Comparison of ENCODE assay signal across 8 mouse cellular contexts in genomic region chr6:6860411-6861085, GRCm38 (mm10). TPM values are rescaled to one million over a fixed set of nuclear protein-coding genes. Genes with fewer than 3 reads are reported as not detected.
DNase-seq lines count a peak whose midpoint lies in the region; ATAC-seq lines count a peak whose summit lies in the region.

No protein-coding gene starts in this region.

- no peaks in the 10 kb centered on the region for H3K36me3 ChIP-seq in kidney, embryonic 15.5 days
- no peaks in the 10 kb centered on the region for H3K36me3 ChIP-seq in forebrain, embryonic 15.5 days

- H3K4me1 ChIP-seq in kidney, embryonic 15.5 days = peaks cover 37% of the 10 kb centered on the region
- H3K4me1 ChIP-seq in forebrain, embryonic 15.5 days = peaks cover 37% of the 10 kb centered on the region

- H3K27ac ChIP-seq in kidney, embryonic 15.5 days = no peak overlapping the region
- H3K27ac ChIP-seq in forebrain, embryonic 15.5 days (replicated peaks) = peak overlapping the region; percentile 94

- H3K4me2 ChIP-seq in kidney, embryonic 15.5 days = peak overlapping the region; percentile 5; the same call in 1 of the 2 replicates
- H3K4me2 ChIP-seq in forebrain, embryonic 15.5 days (replicated peaks) = peak overlapping the region; percentile 45

- intact Hi-C loops in left cerebral cortex, postnatal 4 days (cut with DNase I) = no loop called here

- H3K4me3 ChIP-seq in kidney, embryonic 15.5 days (replicated peaks) = 0 out of 2 replicates have a peak overlapping the region, but pooled peaks have one; percentile 2
- H3K4me3 ChIP-seq in forebrain, embryonic 15.5 days = peak overlapping the region; percentile 45

- no peaks in the 10 kb centered on the region for H3K9me3 ChIP-seq in kidney, embryonic 15.5 days (replicated peaks)
- H3K9me3 ChIP-seq in forebrain, embryonic 15.5 days = no peaks in the 10 kb centered on the region

- ATAC-seq in kidney, embryonic 15.5 days (replicated peaks; ENCODE audit: low FRiP score) = no peak
- ATAC-seq in common myeloid progenitor, adult 5-6 weeks (replicated peaks; ENCODE audit: low read depth, poor library complexity, severe bottlenecking) = peak; percentile 46
- no peak for ATAC-seq in forebrain, embryonic 15.5 days (replicated peaks)
- ATAC-seq in erythroblast, adult 5-6 weeks (replicated peaks; ENCODE audit: low FRiP score, poor library complexity, severe bottlenecking) = no peak

- H3K27me3 ChIP-seq in kidney, embryonic 15.5 days = peaks cover 98% of the 10 kb centered on the region
- H3K27me3 ChIP-seq in forebrain, embryonic 15.5 days = peaks cover 46% of the 10 kb centered on the region

- WGBS in kidney, embryonic 15.5 days = under 1% methylated on average over 33 of the region's 33 CpGs
- WGBS in forebrain, embryonic 15.5 days = under 1% methylated on average over 33 of the region's 33 CpGs

- H3K9ac ChIP-seq in kidney, embryonic 15.5 days = no peak overlapping the region
- H3K9ac ChIP-seq in forebrain, embryonic 15.5 days (replicated peaks) = peak overlapping the region; percentile 64

- DNase-seq in kidney, postnatal 36 days = no peak
- peak; percentile 42 for DNase-seq in mesoderm, embryonic 11.5 days (ENCODE audit: low read depth, low spot score)
- no peak for DNase-seq in right cerebral cortex, postnatal 36 days (ENCODE audit: low spot score in 2 of 2)
- DNase-seq in left cerebral cortex, postnatal 4 days = no peak

RNA-seq across cellular contexts. Expression of gene Dlx6, which starts 2.6 kb away (rescaled TPM):
- polyA plus RNA-seq in kidney, embryonic 15.5 days (2015; fragmentation: Nextera tagmentation; extraction: Ambion mirVana) = 0.24 TPM in 1 of 2 replicates, not detected in the other
- total RNA-seq in common myeloid progenitor, adult 5-6 weeks (2017) = not detected in 2 replicates
- polyA plus RNA-seq in forebrain, embryonic 15.5 days (2015; fragmentation: Nextera tagmentation; extraction: Ambion mirVana) = 13.2 and 14.7 TPM in 2 replicates
- total RNA-seq in erythroblast, adult 5-6 weeks (2015; ENCODE audit: low replicate concordance) = not detected in 2 replicates
- total RNA-seq in erythroblast, adult 5-6 weeks (2017; ENCODE audit: low replicate concordance) = not detected in 2 replicates
- 10 to 100 TPM; 15.3 to 17.2 TPM for total RNA-seq in left cerebral cortex, postnatal 4 days (2021)

RNA-seq across cellular contexts. Expression of gene Dlx5, which starts 21.3 kb away (rescaled TPM):
- polyA plus RNA-seq in kidney, embryonic 15.5 days (2015; fragmentation: Nextera tagmentation; extraction: Ambion mirVana) = 0.35 and 3.4 TPM in 2 replicates
- total RNA-seq in common myeloid progenitor, adult 5-6 weeks (2017) = not detected in 2 replicates
- polyA plus RNA-seq in forebrain, embryonic 15.5 days (2015; fragmentation: Nextera tagmentation; extraction: Ambion mirVana) = 81.5 and 84.7 TPM in 2 replicates
- total RNA-seq in erythroblast, adult 5-6 weeks (2015; ENCODE audit: low replicate concordance) = not detected in 2 replicates
- total RNA-seq in erythroblast, adult 5-6 weeks (2017; ENCODE audit: low replicate concordance) = not detected in 2 replicates
- total RNA-seq in left cerebral cortex, postnatal 4 days (2021) = 10 to 100 TPM; 15.2 to 18.4 TPM

Comparison
In these comparisons a context has a peak if more than half of its experiments do, and no peak if none do; other contexts are left out.
1. RNA of gene Dlx6, which starts 2.6 kb away (total RNA-seq): 15.3 to 17.2 TPM in left cerebral cortex, postnatal 4 days; not detected in common myeloid progenitor, adult 5-6 weeks and not detected in erythroblast, adult 5-6 weeks; every median in the first group is over 10 times any median in the second.
2. RNA of gene Dlx5, which starts 21.3 kb away (total RNA-seq): 15.2 to 18.4 TPM in left cerebral cortex, postnatal 4 days; not detected in common myeloid progenitor, adult 5-6 weeks and not detected in erythroblast, adult 5-6 weeks; every median in the first group is over 10 times any median in the second.